Mouse (Mus musculus): ENCODE measurements around the gene Osbpl7. TPM values are rescaled to one million over a fixed set of nuclear protein-coding genes. Genes with fewer than 3 reads are reported as not detected.

Osbpl7 gene
- 8.3 and 11.5 TPM in 2 replicates for total RNA-seq (2012; rRNA removed)
- polyA plus RNA-seq (2012; ENCODE audit: insufficient read depth in 1 of 2, insufficient read length in 2 of 2, low read depth in 1 of 2, low replicate concordance in 2 of 2, missing spikeins in 1 of 2) = 10 to 100 TPM in 1 of 2 experiments, not detected in 1; 18.9 TPM

DNA sequence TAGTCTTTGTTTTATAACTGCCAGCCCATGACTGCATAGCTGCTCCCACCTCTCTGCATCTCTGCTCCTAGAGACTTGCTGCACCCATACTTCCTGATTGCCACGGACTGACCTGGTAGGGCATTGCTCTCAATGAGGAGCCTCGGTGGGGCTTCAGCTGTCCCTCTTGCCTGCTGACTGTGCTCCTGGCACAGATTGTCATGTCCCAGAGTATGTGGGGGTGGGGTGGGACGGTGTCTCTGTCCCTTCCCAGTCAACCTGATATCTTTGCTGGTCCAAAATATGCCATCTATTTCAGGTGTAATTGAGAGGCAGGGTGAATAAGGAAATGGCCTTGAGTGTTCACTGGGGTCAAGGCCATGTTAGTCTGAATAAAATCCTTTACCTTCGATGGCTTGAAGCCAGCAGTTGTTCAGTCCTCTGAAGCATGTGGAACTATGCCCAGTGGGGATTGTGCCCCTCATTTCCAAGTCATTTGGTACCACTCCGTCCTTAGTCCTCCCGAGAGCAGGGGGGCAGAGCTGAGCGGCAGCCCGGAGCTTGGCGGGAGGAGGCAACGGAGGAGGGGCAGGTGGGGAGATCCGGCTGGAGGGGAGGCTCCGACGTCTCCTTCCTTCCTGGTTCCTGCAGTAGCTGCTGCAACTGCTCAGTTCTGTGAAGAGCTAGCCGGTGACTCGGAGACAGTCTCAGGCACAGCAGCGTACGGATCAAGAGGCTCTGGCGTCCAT is at the start of gene Osbpl7:
TSS of gene Osbpl7 (plus strand) at position 413 of the 728 bp plus-strand sequence.
- Histone ChIP-seq H3K79me2 (ENCODE audit: control insufficient read depth, insufficient read depth, low read length, poor library complexity) (peaks cover 10% of the 10 kb centered on the region), H3K4me3 (ENCODE audit: control insufficient read depth in 1 of 2, insufficient read depth in 1 of 2, low read depth in 2 of 2, low read length in 2 of 2) (peak within 1 kb of the TSS; percentile 78 to 88), H3K4me1 (ENCODE audit: control insufficient read depth in 1 of 2, insufficient read depth in 2 of 2, low read length in 2 of 2) (peaks cover 0 to 16% of the 10 kb centered on the region in 2 experiments; a peak in 2 of 4 replicates), H3K9ac (ENCODE audit: control insufficient read depth, low read depth, low read length, poor library complexity, severe bottlenecking) (peak within 1 kb of the TSS; percentile 83), H3K9me3 (replicated peaks; ENCODE audit: insufficient read depth, low read length) (no peaks in the 10 kb centered on the region), H3K36me3 (ENCODE audit: control insufficient read depth in 1 of 2, insufficient read depth in 2 of 2, low read length in 2 of 2) (no peaks in the 10 kb centered on the region), H3K27ac (ENCODE audit: control insufficient read depth, low read depth, low read length) (peak within 1 kb of the TSS; percentile 54), H3K27me3 (ENCODE audit: control insufficient read depth in 1 of 2, insufficient read depth in 2 of 2, low read length in 2 of 2) (no peaks in the 10 kb centered on the region)
- peak; percentile 93 for DNase-seq (ENCODE audit: low read depth, low spot score)
- peak; percentile 86 for TF ChIP-seq TBP (IDR thresholded peaks at IDR 0.05; ENCODE audit: low read depth, low read length)
- no peak for TF ChIP-seq ZC3H11A (IDR thresholded peaks at IDR 0.05; ENCODE audit: low read depth, low read length)
- no peak for TF ChIP-seq USF1 (IDR thresholded peaks at IDR 0.05; ENCODE audit: low read depth, low read length)
- no peak for TF ChIP-seq POLR2AphosphoS5 (IDR thresholded peaks at IDR 0.05; ENCODE audit: borderline replicate concordance, low read depth, low read length)
- peak; percentile 37 to 88 (median 82) for TF ChIP-seq CTCF (IDR thresholded peaks at IDR 0.05 in 2 of 3, conservative IDR thresholded peaks at IDR 0.05 in 1 of 3; ENCODE audit: control insufficient read depth in 1 of 3, insufficient read depth in 1 of 3, low read depth in 2 of 3, low read length in 3 of 3, poor library complexity in 1 of 3, severe bottlenecking in 1 of 3)
- TF ChIP-seq SIN3A (IDR thresholded peaks at IDR 0.05; ENCODE audit: low read length) = peak; percentile 93
- TF ChIP-seq POLR2AphosphoS2 (IDR thresholded peaks at IDR 0.05; ENCODE audit: low read length) = peak; percentile 79; the same call in 1 of the 2 replicates
- no peak for TF ChIP-seq USF2 (IDR thresholded peaks at IDR 0.05; ENCODE audit: borderline replicate concordance in 1 of 2, insufficient read depth in 1 of 2, low read depth in 1 of 2, low read length in 2 of 2)
- TF ChIP-seq GABPA (IDR thresholded peaks at IDR 0.05; ENCODE audit: low read depth, low read length) = peak; percentile 77; the same call in 1 of the 2 replicates
- no peak for TF ChIP-seq MYB (IDR thresholded peaks at IDR 0.05; ENCODE audit: low read depth, low read length)
- peak; percentile 93 for TF ChIP-seq NELFE (IDR thresholded peaks at IDR 0.05; ENCODE audit: low read depth, low read length)
- no peak for TF ChIP-seq CHD1 (IDR thresholded peaks at IDR 0.05; ENCODE audit: low read depth, low read length)
- peak; percentile 90 for TF ChIP-seq HCFC1 (IDR thresholded peaks at IDR 0.05; ENCODE audit: low read depth, low read length)
- no peak for TF ChIP-seq JUND (IDR thresholded peaks at IDR 0.05; ENCODE audit: low read depth, low read length)
- TF ChIP-seq MAX (IDR thresholded peaks at IDR 0.05; ENCODE audit: low read length) = peak; percentile 25; the same call in 1 of the 2 replicates
- TF ChIP-seq GATA1 (IDR thresholded peaks at IDR 0.05; ENCODE audit: low read depth, low read length) = no peak
- no peak for TF ChIP-seq CHD2 (IDR thresholded peaks at IDR 0.05; ENCODE audit: low read length)
- 0 out of 2 replicates have a peak, but pooled peaks have one; percentile 70 for TF ChIP-seq UBTF (IDR thresholded peaks at IDR 0.05; ENCODE audit: borderline replicate concordance, insufficient read depth, low read depth, low read length)
- TF ChIP-seq RCOR1 (IDR thresholded peaks at IDR 0.05; ENCODE audit: low read depth, low read length) = no peak
- no peak; the same call in 1 of the 2 replicates for TF ChIP-seq KAT2A (conservative IDR thresholded peaks at IDR 0.05; ENCODE audit: low read depth, low read length)
- peak; percentile 52; the same call in 1 of the 2 replicates for TF ChIP-seq ETS1 (IDR thresholded peaks at IDR 0.05; ENCODE audit: low read depth, low read length)
- TF ChIP-seq TCF12 (IDR thresholded peaks at IDR 0.05; ENCODE audit: low read depth, low read length) = peak; percentile 76
- no peak for TF ChIP-seq RAD21 (IDR thresholded peaks at IDR 0.05; ENCODE audit: low read depth, low read length)
- no peak for TF ChIP-seq MAFK (IDR thresholded peaks at IDR 0.05; ENCODE audit: borderline replicate concordance, low read depth, low read length)
- TF ChIP-seq E2F4 (IDR thresholded peaks at IDR 0.05; ENCODE audit: borderline replicate concordance, low read depth, low read length) = peak; percentile 78; the same call in 1 of the 2 replicates
- no peak for TF ChIP-seq MEF2A (IDR thresholded peaks at IDR 0.05; ENCODE audit: extremely low read depth, insufficient replicate concordance, low read depth, low read length, poor library complexity, severe bottlenecking)
- peak; percentile 79 to 94 for TF ChIP-seq POLR2A (IDR thresholded peaks at IDR 0.05; ENCODE audit: control insufficient read depth in 1 of 2, insufficient read depth in 1 of 2, low read depth in 1 of 2, low read length in 2 of 2, poor library complexity in 1 of 2)
- no peak; the same call in 1 of the 2 replicates for TF ChIP-seq SMC3 (IDR thresholded peaks at IDR 0.05; ENCODE audit: low read depth, low read length)
- TF ChIP-seq MAZ (IDR thresholded peaks at IDR 0.05; ENCODE audit: low read depth, low read length) = peak; percentile 100
- TF ChIP-seq ZNF384 (IDR thresholded peaks at IDR 0.05; ENCODE audit: low read depth, low read length) = peak; percentile 74
- peak; percentile 66 for TF ChIP-seq MXI1 (IDR thresholded peaks at IDR 0.05; ENCODE audit: low read depth, low read length)
- no peak for TF ChIP-seq BHLHE40 (IDR thresholded peaks at IDR 0.05; ENCODE audit: borderline replicate concordance, low read depth, low read length)
- peak; percentile 92 for TF ChIP-seq ELF1 (IDR thresholded peaks at IDR 0.05; ENCODE audit: low read depth, low read length)
- TF ChIP-seq ZMIZ1 (IDR thresholded peaks at IDR 0.05; ENCODE audit: low read depth, low read length) = peak; percentile 85
- no peak for TF ChIP-seq ZKSCAN1 (IDR thresholded peaks at IDR 0.05; ENCODE audit: low read depth, low read length)

All from MEL (cell line).